Mouse (Mus musculus): Measurements from ENCODE around the gene Dynlt1f. TPM values are rescaled to one million over a fixed set of nuclear protein-coding genes. Genes with fewer than 3 reads are reported as not detected.
"Not testable (repeated sequence)": the region's sequence is repeated elsewhere in the genome, so short reads cannot be mapped to it uniquely, and the experiment has no call there.

Dynlt1f gene
- 91.6 and 111 TPM in 2 replicates for total RNA-seq (2014; rRNA removed)
- 244 and 265 TPM in 2 replicates for polyA plus RNA-seq (2015; fragmentation: Nextera tagmentation; extraction: Ambion mirVana)

DNA sequence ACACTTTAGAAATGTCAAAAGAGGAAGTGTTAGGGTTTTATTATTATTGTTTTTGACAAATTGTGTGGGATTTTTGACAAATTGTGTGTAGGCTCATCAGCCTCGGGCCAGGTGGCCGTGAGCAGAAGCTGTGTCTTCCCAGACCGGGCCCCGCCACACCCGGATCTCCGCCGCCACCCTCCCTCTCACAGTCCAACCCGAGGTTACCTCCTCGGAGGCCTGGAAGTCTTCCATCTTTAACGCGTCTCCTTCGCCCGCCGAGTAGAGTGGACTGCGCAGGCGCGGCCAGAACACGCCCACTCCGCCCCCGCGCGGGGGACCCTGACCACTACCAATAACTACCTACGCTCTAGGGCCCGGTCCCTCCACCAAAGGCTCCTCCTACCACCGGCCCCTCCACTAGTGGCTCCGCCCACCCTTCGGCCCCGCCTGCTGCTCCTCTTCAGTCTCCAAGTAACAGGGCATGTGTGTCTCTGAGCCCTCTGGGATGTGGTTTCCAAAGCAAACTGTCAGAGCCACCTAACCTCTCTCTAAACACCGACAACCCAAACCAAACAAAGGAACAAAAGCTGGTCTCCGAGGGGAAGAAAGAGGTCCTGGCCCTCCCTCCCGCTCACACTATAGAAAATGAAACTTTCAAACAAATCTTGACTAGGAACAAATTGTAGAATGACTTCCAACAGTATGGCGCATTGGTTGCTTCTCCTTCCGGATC is at the start of gene Dynlt1f:
TSS of gene Dynlt1f (minus strand) at position 334 of the 715 bp plus-strand sequence.
- H3K27ac ChIP-seq (ENCODE audit: low read depth, low read length) = peak within 1 kb of the TSS; percentile 73
- DNase-seq = peak; percentile 43
- H3K36me3 ChIP-seq (ENCODE audit: insufficient read depth); H3K4me1 ChIP-seq (ENCODE audit: insufficient read depth); H3K9me3 ChIP-seq (ENCODE audit: low read length); H3K27me3 ChIP-seq (ENCODE audit: insufficient read depth, low read length): not testable (repeated sequence)
- ATAC-seq = peak; percentile 87
- H3K4me3 ChIP-seq (ENCODE audit: low read depth, low read length) = peak within 1 kb of the TSS; percentile 36
- WGBS = 2% methylated on average over 22 of the region's 33 CpGs
- peak within 1 kb of the TSS; percentile 49 for H3K4me2 ChIP-seq (ENCODE audit: low read depth)
- H3K9ac ChIP-seq = peak within 1 kb of the TSS; percentile 64

DNA sequence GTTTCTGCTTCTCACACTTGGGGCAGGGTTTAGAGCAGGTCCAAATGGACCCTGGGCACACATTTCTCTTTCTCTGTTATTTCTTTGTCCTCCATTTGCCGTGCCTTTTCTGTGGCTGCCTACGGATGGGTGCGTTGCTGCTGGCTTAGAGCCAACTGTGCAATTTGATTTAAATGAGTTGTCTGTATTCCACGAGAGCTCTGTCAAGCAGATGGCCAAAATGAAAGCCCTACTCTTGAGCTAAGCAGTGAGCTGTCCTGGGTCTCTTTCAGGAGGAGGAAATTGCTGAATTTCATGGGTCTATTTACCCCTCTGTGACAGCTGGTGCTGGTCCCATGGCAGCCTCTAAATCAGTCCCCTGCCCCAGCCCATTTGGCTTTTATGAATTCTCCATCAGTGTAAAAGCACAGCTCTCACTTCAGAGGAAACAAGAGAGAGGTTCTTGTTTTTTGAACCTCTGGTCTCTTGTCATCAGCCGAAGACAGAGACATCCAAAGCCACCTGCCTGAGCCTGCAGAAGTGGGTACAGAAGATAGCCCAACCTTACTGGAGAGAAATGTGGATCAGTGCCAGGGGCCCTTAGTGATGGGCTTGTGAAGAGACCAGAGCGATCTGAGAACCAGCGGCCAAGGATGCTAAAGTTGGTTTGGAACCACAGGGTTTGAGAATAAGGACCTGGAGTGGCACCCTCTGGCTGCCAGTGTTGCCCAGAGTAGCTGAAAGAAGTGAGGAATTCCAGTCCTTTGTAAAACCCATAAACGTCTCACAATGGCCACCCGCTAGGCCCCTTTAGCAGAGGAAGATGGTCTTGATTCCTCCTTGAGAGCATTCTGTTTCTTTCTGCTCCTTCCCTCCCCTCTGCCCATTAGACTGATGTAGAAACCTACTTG is 47.9 kb upstream of the Dynlt1f start:
- H3K27ac ChIP-seq (ENCODE audit: low read depth, low read length); H3K4me3 ChIP-seq (ENCODE audit: low read depth, low read length); H3K9ac ChIP-seq; H3K9me3 ChIP-seq (ENCODE audit: low read length); H3K36me3 ChIP-seq (ENCODE audit: insufficient read depth); H3K27me3 ChIP-seq (ENCODE audit: insufficient read depth, low read length); H3K4me2 ChIP-seq (ENCODE audit: low read depth); H3K4me1 ChIP-seq (ENCODE audit: insufficient read depth): not testable (repeated sequence)
- WGBS = 22% methylated on average over 6 of the region's 9 CpGs
- ATAC-seq (peak; percentile 89), DNase-seq (peak; percentile 57)

DNA sequence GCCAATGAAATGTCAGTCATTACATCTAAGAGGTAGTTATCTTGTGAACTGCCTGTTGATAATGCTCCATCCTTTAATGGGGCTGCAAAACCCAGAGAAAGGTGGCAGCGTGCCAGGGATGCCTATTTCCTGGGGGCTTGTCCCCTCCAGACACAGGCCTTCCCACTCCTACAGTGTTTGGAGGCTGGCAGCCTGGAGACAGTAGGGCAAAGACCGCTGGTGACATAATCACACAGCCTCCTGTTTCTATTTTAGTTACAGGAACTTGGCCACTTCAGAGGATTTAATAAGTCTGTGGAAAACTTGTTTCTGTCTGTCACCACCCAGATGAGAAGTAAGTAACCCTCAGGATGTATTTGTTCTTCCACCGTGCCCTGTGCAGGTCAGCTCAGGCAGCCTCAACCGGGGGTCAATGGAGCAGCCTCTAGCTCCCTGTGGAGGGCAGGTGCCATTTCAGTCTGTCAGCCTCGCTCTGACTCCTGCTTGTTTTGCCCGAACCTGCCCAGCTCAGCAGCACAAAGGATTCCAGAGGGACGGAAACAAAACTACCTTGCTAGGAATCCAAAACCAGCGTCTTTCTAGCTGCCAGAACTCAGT is 47.0 kb upstream of the Dynlt1f start:
- not testable (repeated sequence) for H3K9me3 ChIP-seq (ENCODE audit: low read length); H3K4me2 ChIP-seq (ENCODE audit: low read depth); H3K4me3 ChIP-seq (ENCODE audit: low read depth, low read length); H3K27ac ChIP-seq (ENCODE audit: low read depth, low read length); H3K4me1 ChIP-seq (ENCODE audit: insufficient read depth); H3K36me3 ChIP-seq (ENCODE audit: insufficient read depth); H3K9ac ChIP-seq; H3K27me3 ChIP-seq (ENCODE audit: insufficient read depth, low read length); DNase-seq
- WGBS = 34% methylated on average over 2 of the region's 8 CpGs
- peak; percentile 34 for ATAC-seq

DNA sequence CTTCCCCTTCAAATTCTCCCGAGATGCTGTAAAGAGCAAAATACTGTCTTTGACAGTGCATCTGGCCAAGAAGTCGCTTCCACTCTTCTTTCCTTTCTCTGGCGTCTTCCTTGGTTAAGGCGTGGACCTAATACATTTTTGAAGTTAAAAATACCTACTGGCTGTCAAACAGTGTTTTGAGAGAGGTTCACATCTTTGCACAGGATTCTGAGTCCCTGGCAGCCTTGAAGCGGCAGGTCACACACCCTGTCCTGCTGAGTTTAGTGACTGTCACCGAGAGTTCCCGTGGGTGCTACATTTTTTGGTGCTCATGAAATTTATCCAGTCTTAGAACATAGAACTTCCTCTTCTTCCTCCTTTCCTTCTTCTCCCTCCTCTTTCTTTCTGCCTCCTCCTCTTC is 44.4 kb upstream of the Dynlt1f start:
- WGBS = 80% methylated on average over 3 of the region's 7 CpGs
- ATAC-seq; H3K27ac ChIP-seq (ENCODE audit: low read depth, low read length); H3K9me3 ChIP-seq (ENCODE audit: low read length); H3K4me2 ChIP-seq (ENCODE audit: low read depth); H3K27me3 ChIP-seq (ENCODE audit: insufficient read depth, low read length); H3K4me1 ChIP-seq (ENCODE audit: insufficient read depth); H3K36me3 ChIP-seq (ENCODE audit: insufficient read depth); DNase-seq; H3K9ac ChIP-seq; H3K4me3 ChIP-seq (ENCODE audit: low read depth, low read length): not testable (repeated sequence)

DNA sequence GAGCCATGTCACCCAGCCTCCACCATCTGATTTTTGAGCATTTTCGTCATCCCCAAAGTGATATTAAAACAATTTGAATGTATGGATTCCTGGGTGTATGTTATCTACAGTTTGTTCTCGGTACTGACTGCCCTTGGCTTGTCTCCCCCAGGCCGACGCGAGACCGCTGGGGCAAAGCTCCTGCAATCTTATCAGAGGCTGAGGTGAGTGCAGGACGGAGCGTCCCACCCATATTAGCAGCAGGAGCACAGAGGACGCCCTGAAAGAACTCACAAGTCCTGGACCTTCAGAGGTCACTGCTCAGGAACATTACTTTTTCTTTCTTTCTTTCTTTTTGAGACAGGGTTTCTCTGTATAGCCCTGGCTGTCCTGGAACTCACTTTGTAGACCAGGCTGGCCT is 43.8 kb upstream of the Dynlt1f start:
- not testable (repeated sequence) for H3K4me1 ChIP-seq (ENCODE audit: insufficient read depth); DNase-seq; H3K9ac ChIP-seq; H3K9me3 ChIP-seq (ENCODE audit: low read length); H3K4me3 ChIP-seq (ENCODE audit: low read depth, low read length); H3K27me3 ChIP-seq (ENCODE audit: insufficient read depth, low read length); ATAC-seq; H3K4me2 ChIP-seq (ENCODE audit: low read depth); H3K27ac ChIP-seq (ENCODE audit: low read depth, low read length); H3K36me3 ChIP-seq (ENCODE audit: insufficient read depth)
- 94% methylated on average over 8 of the region's 9 CpGs for WGBS

DNA sequence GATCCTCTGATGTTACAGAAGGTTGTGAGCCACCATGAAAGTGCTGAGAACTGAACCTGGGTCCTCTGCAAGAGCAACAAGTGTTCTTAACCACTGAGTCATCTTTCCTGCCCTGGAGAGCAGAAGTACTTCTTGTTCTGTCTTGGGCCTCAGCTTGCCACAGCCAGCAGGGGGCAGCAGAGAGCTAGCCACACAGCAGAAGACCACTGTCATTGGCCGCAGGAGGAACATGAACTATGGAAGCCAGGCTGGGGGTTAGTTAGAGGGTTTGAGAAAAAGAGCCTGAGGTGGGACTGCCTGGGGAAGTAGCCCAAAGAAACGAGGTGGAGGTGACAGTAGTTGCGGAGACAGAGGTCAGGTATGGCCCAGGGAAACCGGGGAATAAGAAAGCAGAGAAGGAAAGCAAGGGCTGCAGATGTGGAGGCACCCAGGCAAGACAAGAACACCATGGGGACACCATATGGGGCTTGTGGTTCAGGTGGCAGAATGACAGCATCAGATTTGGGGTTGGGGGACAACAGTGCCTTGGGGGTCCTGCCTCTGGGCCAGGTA is 41.6 kb upstream of the Dynlt1f start:
- ATAC-seq (peak; percentile 70; the same call in 1 of the 2 replicates), DNase-seq (peak; percentile 16)
- H3K27me3 ChIP-seq (ENCODE audit: insufficient read depth, low read length); H3K9ac ChIP-seq; H3K4me1 ChIP-seq (ENCODE audit: insufficient read depth); H3K27ac ChIP-seq (ENCODE audit: low read depth, low read length); H3K9me3 ChIP-seq (ENCODE audit: low read length); H3K4me3 ChIP-seq (ENCODE audit: low read depth, low read length); H3K36me3 ChIP-seq (ENCODE audit: insufficient read depth); H3K4me2 ChIP-seq (ENCODE audit: low read depth): not testable (repeated sequence)
- WGBS = 66% methylated on average over 2 of the region's 4 CpGs
- peak; percentile 54 for TF ChIP-seq CTCF (IDR thresholded peaks at IDR 0.05; ENCODE audit: low read depth)

DNA sequence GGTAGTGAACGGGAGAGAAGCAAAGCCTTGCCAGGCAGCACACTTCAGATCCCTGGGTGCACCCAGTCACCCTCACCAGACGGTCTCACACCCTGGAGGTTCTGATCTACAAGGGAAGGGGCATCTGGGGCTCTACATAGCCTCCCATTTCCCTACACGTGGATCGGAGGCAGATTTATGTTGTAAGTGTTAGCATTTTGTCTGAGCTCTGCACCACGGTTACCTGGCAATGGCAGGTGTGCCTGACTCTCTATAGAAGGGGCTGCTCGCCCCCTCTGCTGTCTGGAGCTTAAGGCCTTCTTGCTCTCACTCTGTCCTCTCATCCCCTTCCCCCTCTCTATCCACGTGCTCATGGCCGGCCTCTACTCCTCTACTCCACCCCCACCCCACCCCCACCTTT is 40.8 kb upstream of the Dynlt1f start:
- H3K4me2 ChIP-seq (ENCODE audit: low read depth); H3K9ac ChIP-seq; H3K27ac ChIP-seq (ENCODE audit: low read depth, low read length); ATAC-seq; H3K4me3 ChIP-seq (ENCODE audit: low read depth, low read length); H3K27me3 ChIP-seq (ENCODE audit: insufficient read depth, low read length); H3K4me1 ChIP-seq (ENCODE audit: insufficient read depth); DNase-seq; H3K9me3 ChIP-seq (ENCODE audit: low read length); H3K36me3 ChIP-seq (ENCODE audit: insufficient read depth): not testable (repeated sequence)
- 58% methylated on average over 8 of the region's 8 CpGs for WGBS

DNA sequence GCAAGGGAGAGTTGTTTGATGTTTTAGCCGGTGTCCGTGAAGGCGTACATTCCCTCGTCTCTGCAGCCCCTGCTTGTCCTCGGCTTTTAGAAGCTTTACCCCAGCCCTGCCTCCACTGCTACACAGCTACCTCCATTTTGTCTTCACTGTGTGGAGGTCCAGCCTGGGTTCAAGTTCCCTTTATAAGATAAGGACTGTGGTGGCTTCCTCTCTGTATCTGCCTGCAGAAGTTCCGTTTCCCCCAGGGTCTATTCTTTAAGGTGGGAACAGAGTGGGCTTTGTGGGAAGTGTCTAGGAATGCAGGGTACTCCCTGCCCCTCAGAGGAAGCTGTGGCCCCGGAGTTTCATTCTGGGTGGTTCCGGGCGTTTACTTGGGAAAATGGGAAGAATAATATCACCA is 40.0 kb upstream of the Dynlt1f start:
- not testable (repeated sequence) for H3K4me2 ChIP-seq (ENCODE audit: low read depth); H3K36me3 ChIP-seq (ENCODE audit: insufficient read depth); H3K4me3 ChIP-seq (ENCODE audit: low read depth, low read length); ATAC-seq; H3K9ac ChIP-seq; H3K27me3 ChIP-seq (ENCODE audit: insufficient read depth, low read length); H3K27ac ChIP-seq (ENCODE audit: low read depth, low read length); H3K9me3 ChIP-seq (ENCODE audit: low read length); H3K4me1 ChIP-seq (ENCODE audit: insufficient read depth); DNase-seq
- WGBS = 77% methylated on average over 9 of the region's 9 CpGs
